Mouse (Mus musculus) MEL (cell line): ENCODE measurements at regions not wholly inside any gene's neighbourhood (a gene's known extent, or its start where the extent isn't known, plus 50 kb on each side); places are given as distances from the start of the nearest gene placed in this dataset.

Source experiments
- CHD1 ChIP-seq: IDR thresholded peaks from 2 replicates; pipeline ENCODE4 v1.6.1; 2012; ENCODE audit warnings: low read depth, mild to moderate bottlenecking, inconsistent platforms, low read length, improper control_type of control experiment
- EP300 ChIP-seq, 2 experiments: IDR thresholded peaks; 2 replicates each; pipeline ENCODE4 v1.6.1; 2011; ENCODE audit warnings: improper control_type of control experiment in 2 of 2, low read length in 2 of 2, low read depth in 1 of 2, mild to moderate bottlenecking in 1 of 2
- POLR2A ChIP-seq, 2 experiments: IDR thresholded peaks; 2 replicates each; pipeline ENCODE4 v1.6.1; 2011 to 2012; ENCODE audit warnings: low read length in 2 of 2, mild to moderate bottlenecking in 2 of 2, control low read depth in 1 of 2, improper control_type of control experiment in 1 of 2, low read depth in 1 of 2, moderate library complexity in 1 of 2; ENCODE audit not compliant: control insufficient read depth in 1 of 2, insufficient read depth in 1 of 2, poor library complexity in 1 of 2
- SMC3 ChIP-seq: IDR thresholded peaks from 2 replicates; pipeline ENCODE4 v1.6.1; 2011; ENCODE audit warnings: low read depth, low read length, improper control_type of control experiment
- USF1 ChIP-seq: IDR thresholded peaks from 2 replicates; pipeline ENCODE4 v1.6.1; 2014; ENCODE audit warnings: low read depth, mild to moderate bottlenecking, inconsistent platforms, low read length, improper control_type of control experiment, moderate library complexity

DNA sequence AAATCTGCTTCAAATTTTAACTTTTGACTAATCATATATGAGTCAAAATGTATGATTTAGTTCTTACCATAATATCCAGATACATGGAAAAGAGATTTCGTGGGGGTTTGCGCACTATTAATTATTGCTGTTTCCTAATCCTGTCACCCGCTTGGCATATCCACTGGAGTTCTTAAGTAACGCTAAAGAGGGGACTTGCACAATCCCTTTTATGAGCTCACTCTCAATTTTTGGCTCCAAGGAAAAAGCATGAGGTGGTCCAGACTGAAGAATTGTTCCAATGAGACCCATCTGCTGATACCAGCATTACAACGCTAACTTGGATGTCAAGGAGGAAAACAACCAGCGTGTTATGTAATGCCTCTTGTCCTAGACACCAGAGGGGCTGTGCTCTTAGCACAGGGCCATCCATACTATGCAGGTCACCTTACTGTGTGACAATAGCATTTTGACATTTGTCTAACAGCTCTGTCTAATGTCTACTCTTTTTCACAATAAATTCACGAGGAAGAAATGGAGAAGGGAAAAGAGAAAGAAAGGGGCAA lies 161.5 kb downstream of the Gipc2 start:
- TF ChIP-seq SMC3: no peak
- no peak for TF ChIP-seq POLR2A (IDR thresholded peaks at IDR 0.05; ENCODE audit: control insufficient read depth in 1 of 2, insufficient read depth in 1 of 2, low read depth in 1 of 2, low read length in 2 of 2, poor library complexity in 1 of 2)
- TF ChIP-seq USF1: no peak
- no peak for TF ChIP-seq CHD1
- TF ChIP-seq EP300 (IDR thresholded peaks at IDR 0.05; ENCODE audit: low read depth in 1 of 2, low read length in 2 of 2): no peak
